Mouse (Mus musculus) cerebellum, adult 2 months (tissue): ENCODE results near the gene Pfas. TPM values are rescaled to one million over a fixed set of nuclear protein-coding genes. Genes with fewer than 3 reads are reported as not detected.
"Not testable (repeated sequence)": the region's sequence is repeated elsewhere in the genome, so short reads cannot be mapped to it uniquely, and the experiment has no call there.

ENCODE experiments used
- DNase-seq, 2 experiments: peaks; one replicate each; pipeline ENCODE4 v3.0.0; 2021
- H3K27ac ChIP-seq: fragments of 200-500 bp; 2 replicates; pipeline ENCODE4 v1.5.1; 2012; ENCODE audit warnings: low read length, control low read depth, inconsistent platforms; ENCODE audit not compliant: insufficient read depth
- H3K27me3 ChIP-seq: fragments of 200-500 bp; 2 replicates; pipeline ENCODE4 v1.6.1; 2012; ENCODE audit warnings: inconsistent platforms, mild to moderate bottlenecking, low read length, moderate library complexity; ENCODE audit not compliant: control insufficient read depth, insufficient read depth
- H3K4me1 ChIP-seq: fragments of 200-500 bp; 2 replicates; pipeline ENCODE4 v1.6.1; 2011; ENCODE audit warnings: low read length; ENCODE audit not compliant: control insufficient read depth, insufficient read depth
- H3K4me3 ChIP-seq: fragments of 200-500 bp; replicated peaks from 2 replicates; pipeline ENCODE3; 2011; ENCODE audit warnings: mild to moderate bottlenecking, low read depth, low read length, control low read depth; ENCODE audit not compliant: insufficient read depth
- CTCF ChIP-seq: fragments of 200-500 bp; IDR thresholded peaks from 2 replicates; pipeline ENCODE4 v1.5.1; 2011; ENCODE audit warnings: low read depth, mild to moderate bottlenecking, control low read depth, low read length, moderate library complexity, borderline replicate concordance; ENCODE audit not compliant: insufficient read depth
- POLR2A ChIP-seq: fragments of 200-500 bp; IDR thresholded peaks from 2 replicates; pipeline ENCODE4 v1.6.1; 2011; ENCODE audit warnings: low read length, control low read depth, borderline replicate concordance; ENCODE audit not compliant: insufficient read depth
- WGBS: fragments of 180-500 bp; shearing (Covaris S2); methylation state at CpG from one replicate; pipeline ENCODE4 v1.1.7; 2018; 5-methylcytosine and 5-hydroxymethylcytosine counted together
- polyA plus RNA-seq: library from polyadenylated mRNA; depleted of rRNA; stranded (reverse); fragments of >200 nt; gene quantifications from 2 replicates; pipeline ENCODE4 v1.2.3, GENCODE M21; 2012

The Pfas gene
- polyA plus RNA-seq, 1 experiment = 23.2 TPM

DNA sequence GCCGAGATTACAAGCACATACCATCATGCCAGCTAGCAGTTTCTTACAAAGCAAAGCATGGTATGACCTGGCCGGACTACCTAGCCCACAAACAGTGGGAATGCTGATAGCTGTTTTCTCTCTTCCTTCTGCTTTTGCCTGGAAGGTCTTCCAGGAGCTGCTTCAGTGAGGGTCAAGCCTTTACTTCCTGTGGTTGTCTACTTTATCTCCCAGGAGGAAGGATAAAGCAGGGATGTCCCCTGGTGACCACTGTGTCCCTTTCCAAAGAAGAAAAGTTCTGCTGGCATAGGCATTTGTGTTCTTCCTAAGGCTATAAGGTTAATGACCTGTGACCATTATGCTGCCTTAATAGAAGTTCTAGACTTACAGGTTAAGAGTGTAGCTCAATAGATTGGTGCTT, 44.9 kb downstream of the Pfas start:
- H3K27ac ChIP-seq = no peak overlapping the region
- no peaks in the 10 kb centered on the region; the same call in 1 of the 2 replicates for H3K4me1 ChIP-seq
- 83% methylated on average over 2 of the region's 2 CpGs for WGBS
- no peaks in the 10 kb centered on the region for H3K27me3 ChIP-seq
- no peak for DNase-seq
- H3K4me3 ChIP-seq = no peak overlapping the region
- TF ChIP-seq POLR2A (no peak), CTCF (no peak)

DNA sequence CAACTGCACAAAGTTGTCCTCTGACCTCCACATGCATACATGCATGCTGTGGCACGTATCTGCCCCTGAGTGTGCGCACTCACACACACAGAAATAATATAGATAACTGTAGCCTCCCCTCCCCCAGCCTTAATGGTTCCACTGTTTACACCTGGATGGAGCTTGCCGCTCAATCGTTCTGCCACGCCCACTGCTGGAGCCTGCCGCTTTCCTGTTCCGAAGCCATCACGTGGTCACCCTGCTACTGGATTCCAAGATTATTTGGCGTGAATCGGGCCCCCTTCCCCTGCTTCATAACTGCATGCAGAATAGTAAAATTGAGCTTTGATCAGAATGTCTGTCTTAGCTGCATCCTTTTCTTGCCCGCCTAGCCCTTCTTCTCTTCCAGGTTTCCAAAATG, 46.1 kb downstream of the Pfas start:
- H3K27ac ChIP-seq, DNase-seq: not testable (repeated sequence)
- 25% methylated on average over 11 of the region's 11 CpGs for WGBS

DNA sequence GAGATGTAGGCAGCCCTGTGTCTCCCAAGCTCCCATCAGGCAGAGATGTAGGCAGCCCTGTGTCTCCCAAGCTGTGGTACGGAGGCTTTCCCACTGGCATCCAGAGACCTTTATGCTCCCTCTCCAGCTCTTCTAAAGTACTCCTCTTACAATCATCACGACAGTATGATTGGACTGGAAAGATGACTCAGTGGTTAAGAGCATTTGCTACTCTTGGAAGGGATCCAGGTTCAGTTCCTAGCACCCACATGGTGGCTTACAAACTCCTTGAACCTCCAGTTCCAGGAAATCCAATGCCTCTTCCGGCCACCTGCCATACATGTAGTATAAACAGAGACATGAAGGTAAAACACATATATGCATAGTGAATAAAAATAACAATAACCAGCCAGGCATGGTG, 46.7 kb downstream of the Pfas start:
- no peak for DNase-seq
- TF ChIP-seq CTCF (no peak), POLR2A (no peak)
- Histone ChIP-seq H3K27me3 (no peaks in the 10 kb centered on the region), H3K4me1 (no peaks in the 10 kb centered on the region), H3K27ac (no peak overlapping the region), H3K4me3 (no peak overlapping the region)
- WGBS = 64% methylated on average over 3 of the region's 3 CpGs

More for the DNA sequence above, 46.1 kb downstream of the Pfas start:
- not testable (repeated sequence) for H3K27me3 ChIP-seq, H3K4me3 ChIP-seq, H3K4me1 ChIP-seq

DNA sequence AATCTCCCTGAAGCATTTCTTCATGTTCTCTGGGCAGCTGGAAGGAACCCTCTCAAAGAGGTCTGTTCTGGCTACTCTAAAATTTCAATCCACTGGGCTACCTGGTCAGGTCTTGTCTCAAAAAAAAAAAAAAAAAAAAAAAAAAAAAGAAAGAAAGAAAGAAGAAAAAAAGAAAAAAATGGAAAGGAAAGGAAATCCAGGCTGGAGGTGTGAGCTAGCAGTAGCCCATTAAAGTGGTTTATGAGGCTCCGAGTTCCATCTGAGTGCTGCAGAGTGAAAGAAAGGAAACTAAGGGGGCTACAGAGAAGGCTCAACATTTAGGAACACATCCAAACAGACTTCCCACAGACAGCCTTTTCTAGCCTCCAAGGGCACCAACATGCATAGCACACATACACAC, 50.3 kb downstream of the Pfas start:
- peaks cover 3% of the 10 kb centered on the region; the same call in 1 of the 2 replicates for H3K4me1 ChIP-seq
- 100% methylated on average over 1 of the region's 1 CpGs for WGBS
- no peak overlapping the region for H3K27ac ChIP-seq
- H3K4me3 ChIP-seq = no peak overlapping the region
- TF ChIP-seq POLR2A = no peak
- no peak for TF ChIP-seq CTCF
- H3K27me3 ChIP-seq = no peaks in the 10 kb centered on the region
- no peak for DNase-seq

DNA sequence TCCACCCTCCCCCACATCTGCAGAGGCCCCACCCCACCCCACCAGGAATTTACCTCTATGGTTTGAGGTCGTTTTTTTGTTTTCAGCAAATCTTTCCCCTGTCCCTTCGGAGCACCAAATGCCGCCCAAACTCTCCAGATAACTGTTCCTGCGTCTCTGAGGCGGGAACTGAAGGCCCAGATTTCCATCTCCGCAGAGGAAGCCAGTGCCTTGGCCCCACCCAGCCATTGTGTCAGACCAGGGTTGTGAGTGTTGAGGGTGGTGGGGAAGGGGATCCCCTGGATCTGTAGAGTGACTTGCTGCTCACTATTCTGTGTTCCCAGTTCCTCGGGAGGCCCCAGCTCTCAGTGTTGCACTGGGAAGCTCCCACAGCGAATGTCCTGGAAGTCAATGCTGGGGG, 51.0 kb downstream of the Pfas start, which contains the start of gene Arhgef15:
Arhgef15 (minus strand) TSS at position 173 of the 400 bp plus-strand sequence.
- Histone ChIP-seq H3K4me1 (peaks cover 3% of the 10 kb centered on the region; the same call in 1 of the 2 replicates), H3K27ac (no peak within 1 kb of the TSS), H3K27me3 (no peaks in the 10 kb centered on the region), H3K4me3 (peak within 1 kb of the TSS; percentile 4)
- no peak for DNase-seq
- 55% methylated on average over 8 of the region's 8 CpGs for WGBS
- TF ChIP-seq CTCF (no peak), POLR2A (no peak)

DNA sequence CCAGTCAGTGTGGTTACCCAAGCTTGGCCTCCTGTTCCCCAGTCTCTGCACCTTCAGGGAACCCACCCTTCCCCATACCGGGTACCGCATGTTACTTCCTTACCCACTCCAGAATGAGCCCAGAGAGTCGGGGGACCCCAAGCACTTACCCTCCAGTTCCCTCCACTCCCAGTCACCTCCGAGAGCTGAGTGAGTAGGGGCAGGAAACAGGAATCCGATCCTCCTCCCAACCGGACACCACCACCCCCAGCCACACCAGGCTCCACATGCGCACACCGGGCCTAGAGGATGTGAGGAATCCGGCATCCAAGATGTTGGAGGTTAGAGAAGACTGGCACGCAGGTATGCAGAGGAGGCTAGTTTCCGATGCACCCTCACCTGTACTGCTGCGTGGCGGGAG, 51.6 kb downstream of the Pfas start:
- WGBS = 52% methylated on average over 13 of the region's 13 CpGs
- Histone ChIP-seq H3K27me3 (no peaks in the 10 kb centered on the region), H3K4me3 (peak overlapping the region; percentile 4), H3K4me1 (peaks cover 3% of the 10 kb centered on the region; the same call in 1 of the 2 replicates), H3K27ac (no peak overlapping the region)
- TF ChIP-seq CTCF (no peak), POLR2A (no peak)
- DNase-seq = no peak

DNA sequence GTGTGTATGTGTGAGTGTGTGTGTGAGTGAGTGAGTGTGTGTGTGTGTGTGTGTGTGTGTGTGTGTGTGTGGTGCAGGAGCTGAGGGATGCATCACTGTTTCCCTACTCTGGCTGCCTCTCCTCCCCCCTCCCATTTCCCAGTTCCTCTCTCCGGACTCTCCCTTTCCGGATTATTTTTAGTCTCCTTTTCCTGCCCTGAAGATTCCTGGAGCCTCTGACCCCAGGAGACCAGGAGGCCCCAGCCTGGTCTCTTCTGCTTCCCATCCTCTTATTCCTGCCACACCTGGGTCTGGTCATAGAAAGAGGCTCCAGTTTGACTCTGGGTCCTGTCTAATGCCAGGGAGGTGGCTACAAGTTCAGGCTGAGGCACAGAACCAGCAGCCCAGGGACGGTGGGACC, 52.2 kb downstream of the Pfas start:
- TF ChIP-seq POLR2A = no peak
- TF ChIP-seq CTCF = no peak
- H3K4me3 ChIP-seq = no peak overlapping the region
- no peak for DNase-seq
- H3K4me1 ChIP-seq = peaks cover 3% of the 10 kb centered on the region; the same call in 1 of the 2 replicates
- WGBS = 49% methylated on average over 3 of the region's 3 CpGs
- no peak overlapping the region for H3K27ac ChIP-seq
- H3K27me3 ChIP-seq = no peaks in the 10 kb centered on the region

DNA sequence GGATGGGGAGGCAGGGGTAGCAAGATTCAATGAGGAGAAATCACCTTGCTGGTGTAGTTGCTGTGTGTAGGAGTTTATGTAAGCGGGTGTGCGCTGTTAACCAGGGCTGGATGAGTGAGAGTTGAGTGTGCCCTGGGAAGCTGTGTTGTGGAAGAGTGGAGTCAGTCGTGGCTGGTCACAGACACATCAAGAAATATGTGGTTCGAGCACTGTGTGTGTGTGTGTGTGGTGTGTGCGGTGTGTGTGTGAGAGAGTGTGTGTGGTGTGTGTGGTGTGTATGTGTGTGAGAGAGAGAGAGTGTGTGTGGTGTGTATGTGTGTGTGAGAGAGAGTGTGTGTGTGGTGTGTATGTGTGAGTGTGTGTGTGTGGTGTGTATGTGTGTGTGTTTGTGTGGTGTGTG, 52.8 kb downstream of the Pfas start:
- Histone ChIP-seq H3K4me3 (no peak overlapping the region), H3K27me3 (no peaks in the 10 kb centered on the region), H3K4me1 (peaks cover 3% of the 10 kb centered on the region; the same call in 1 of the 2 replicates), H3K27ac (no peak overlapping the region)
- no peak for TF ChIP-seq POLR2A
- no peak for TF ChIP-seq CTCF
- WGBS = 72% methylated on average over 5 of the region's 5 CpGs
- no peak for DNase-seq

DNA sequence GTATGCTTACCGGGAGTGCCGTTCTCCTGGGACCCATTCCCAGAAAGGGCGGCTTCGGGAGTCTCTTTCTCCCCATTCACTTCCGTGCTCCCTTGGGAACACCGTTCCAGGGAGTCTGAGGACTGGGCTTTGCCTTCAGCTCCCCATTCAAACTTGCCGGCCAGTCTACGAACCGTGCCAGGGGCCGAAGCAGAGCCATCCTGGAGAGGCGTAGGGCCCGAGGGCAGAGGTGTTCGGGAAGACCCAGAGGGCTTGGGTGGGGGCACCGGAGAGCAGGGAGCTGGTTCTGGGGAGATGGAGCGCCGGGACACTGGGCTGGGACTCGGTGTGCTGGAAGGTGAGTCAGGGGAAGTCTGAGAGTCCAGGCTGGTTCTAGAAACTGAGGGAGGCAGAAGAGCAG, 53.9 kb downstream of the Pfas start:
- Histone ChIP-seq H3K4me1 (peaks cover 3% of the 10 kb centered on the region; the same call in 1 of the 2 replicates), H3K27me3 (no peaks in the 10 kb centered on the region), H3K4me3 (peak overlapping the region; percentile 23), H3K27ac (no peak overlapping the region)
- DNase-seq = no peak
- WGBS = 3% methylated on average over 17 of the region's 17 CpGs
- TF ChIP-seq POLR2A (no peak), CTCF (no peak)
